Mouse (Mus musculus): ENCODE data around the gene March6.

Gene March6

DNA sequence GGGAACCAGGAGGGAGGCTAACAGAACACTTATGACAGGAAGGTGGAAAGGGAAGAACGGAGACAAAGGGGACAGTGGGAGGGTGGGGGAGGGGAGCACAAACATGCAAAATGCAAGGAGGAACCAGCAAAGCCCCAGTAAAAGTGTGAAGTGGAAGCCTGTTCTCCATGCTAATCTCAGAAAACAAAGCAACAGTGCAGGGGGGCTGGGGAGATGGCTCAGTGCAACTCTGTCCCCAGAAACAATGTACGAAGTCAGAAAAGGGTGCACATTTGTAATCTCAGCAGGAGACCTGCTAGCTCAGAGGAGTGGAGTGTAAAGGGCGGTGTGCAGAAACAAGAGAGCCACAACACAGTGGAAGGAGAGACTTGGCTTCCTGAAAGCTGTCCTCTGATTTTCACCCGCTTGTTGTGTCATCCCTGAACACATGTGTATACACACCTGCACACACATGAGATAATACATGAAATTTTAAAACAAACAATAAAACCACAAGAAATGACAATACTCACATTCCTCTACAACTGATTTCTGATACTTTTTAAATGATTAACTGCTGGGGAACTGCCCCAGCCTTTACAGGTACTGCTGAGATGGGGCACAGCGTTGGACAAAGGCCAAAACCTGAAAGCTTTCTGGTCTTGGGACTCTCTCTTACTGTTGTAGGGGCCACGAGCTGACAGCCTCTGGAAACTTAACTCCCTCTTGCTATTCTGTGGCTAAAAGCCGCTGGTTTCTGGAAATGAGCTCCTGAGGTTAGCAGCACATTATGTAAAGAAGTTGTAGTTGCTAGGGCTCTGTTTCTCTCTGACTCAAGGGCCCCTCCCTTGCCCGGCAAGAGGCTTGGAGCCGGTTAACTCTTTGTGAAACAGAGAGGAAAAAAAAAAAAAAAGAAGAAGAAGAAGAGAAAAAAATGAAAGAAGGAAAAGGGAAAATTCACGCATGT is 11.4 kb upstream of the March6 start:
- DNase-seq (ENCODE audit: extremely low spot score, low spot score): peak; percentile 49

DNA sequence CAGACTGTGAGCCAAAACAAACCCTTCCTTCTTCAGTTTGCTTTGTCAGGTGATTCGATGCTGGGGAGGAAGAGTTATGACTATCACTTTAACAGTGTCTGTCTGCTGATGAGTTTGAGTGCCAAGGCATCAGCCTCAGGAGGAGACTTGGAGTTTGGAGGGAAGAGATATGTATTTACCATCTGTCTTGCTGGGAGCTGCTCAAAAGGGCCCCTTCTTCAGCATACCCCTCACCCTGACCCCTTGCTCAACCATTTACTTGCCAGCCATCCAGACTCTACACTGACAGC is 9.6 kb upstream of the March6 start:
- no peak for DNase-seq (ENCODE audit: extremely low spot score, low spot score)

DNA sequence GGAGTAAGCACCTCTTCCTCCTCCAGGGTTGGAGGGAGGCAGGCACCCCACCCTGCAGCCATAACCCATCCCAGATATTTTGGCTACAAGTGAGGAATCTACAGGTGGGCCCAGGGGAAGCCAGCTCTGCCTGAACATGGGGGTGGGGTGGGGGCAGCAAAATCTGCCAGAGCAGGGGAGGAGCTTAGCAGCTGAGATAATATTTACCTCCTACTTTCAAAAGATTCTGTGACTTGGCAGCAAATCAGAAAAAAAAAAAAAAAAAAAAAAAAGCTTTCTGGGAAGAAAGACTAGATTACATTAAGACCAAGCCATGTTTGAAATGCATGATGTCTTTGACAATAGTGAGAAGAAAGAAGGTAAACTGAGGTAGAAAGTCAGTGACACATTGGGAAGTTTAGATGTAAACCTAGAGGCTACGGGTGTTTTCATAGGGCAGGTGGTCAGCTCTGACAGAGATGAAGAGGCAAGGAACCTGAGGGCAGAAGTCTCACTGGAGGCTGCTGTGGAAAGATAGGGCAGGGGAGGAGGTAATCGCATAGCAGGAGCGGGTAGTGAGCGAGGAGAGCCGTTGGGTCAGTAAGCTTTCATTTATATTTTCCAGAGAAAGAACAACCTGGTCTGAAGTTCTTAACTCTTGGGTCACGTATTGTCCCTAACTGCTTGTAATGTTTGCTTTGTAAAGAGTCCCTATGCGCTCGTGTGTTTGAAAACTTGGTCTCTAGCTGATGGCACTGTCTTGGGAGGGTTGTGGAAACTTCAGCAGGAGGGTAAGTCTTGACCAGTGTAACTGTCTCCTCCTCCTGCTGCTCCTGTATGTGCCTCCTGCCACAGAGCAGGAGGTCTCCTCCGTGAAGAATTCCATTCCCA is 9.0 kb upstream of the March6 start:
- DNase-seq (ENCODE audit: extremely low spot score, low spot score): no peak

DNA sequence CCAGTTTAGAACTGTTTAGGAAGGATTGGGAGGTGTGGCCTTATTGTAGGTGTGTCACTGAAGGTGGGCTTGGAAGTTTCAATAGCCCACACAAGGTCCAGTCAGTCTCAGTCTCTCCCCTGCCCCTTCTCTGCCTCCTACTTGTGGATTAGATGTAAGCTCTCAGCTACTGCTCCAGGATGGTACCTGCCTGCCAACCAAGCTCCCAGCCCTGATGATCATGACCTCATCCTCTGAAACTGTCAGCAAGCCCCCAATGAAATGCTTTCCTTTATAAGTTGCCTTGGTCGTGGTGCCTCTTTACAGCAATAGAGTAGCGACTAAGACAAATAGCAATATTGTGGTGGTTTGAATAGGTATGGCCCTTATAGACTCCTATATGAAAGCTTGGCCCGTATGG is 7.5 kb upstream of the March6 start:
- no peak for DNase-seq (ENCODE audit: extremely low spot score, low spot score)

DNA sequence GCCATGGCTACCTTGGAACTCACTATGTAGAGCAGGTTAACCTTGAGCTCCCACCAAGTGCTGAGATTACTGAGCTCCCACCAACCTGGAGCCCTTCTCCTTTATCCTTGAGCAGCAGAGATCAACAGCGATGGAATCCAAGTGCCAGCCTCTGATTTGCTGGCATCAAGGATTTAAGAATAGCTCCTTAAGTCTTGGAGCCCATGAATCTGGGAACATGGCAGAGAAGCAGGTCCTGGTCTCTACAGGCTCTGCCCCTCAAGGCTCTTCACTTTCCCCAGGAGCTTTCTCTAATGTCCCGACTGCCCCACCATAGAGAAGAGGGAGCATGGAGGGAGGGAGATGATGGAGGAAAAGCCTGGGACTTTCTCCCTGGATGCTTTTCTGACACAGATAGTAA is 6.9 kb upstream of the March6 start:
- DNase-seq (ENCODE audit: extremely low spot score, low spot score): no peak

DNA sequence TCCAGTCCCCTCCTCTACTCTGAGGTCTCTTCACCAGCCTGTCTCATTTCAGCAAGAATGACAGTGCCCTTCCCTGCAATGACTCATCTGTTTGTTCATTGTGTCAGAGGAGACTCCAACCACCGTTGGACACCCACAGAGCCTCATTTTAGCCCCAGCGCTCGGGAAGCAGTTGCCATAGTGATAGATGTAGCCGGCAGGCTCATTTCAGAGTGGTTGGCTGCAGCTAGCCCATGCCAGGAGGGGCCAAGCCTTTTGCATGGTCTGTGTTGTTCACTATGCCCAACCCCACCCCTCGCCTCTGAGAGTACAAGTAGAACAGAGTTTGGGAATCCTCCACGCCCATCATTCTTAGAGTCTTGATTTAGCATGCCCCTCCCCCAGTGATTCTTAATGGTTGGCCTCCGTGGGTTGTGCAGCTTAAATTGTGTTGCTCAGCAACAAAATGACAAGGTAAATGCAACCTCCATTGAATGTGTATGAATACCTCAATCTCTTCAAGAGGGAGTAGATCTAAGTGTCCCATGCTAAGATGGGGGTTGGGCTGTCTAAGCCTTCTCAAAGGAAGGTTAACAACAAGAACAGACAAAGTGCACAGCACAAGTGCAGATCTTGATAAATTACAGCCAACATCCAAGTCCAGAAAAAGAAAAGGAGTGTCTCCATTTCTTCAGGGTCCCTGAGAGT is 5.3 kb upstream of the March6 start:
- peak; percentile 62 for DNase-seq (ENCODE audit: extremely low spot score, low spot score)

DNA sequence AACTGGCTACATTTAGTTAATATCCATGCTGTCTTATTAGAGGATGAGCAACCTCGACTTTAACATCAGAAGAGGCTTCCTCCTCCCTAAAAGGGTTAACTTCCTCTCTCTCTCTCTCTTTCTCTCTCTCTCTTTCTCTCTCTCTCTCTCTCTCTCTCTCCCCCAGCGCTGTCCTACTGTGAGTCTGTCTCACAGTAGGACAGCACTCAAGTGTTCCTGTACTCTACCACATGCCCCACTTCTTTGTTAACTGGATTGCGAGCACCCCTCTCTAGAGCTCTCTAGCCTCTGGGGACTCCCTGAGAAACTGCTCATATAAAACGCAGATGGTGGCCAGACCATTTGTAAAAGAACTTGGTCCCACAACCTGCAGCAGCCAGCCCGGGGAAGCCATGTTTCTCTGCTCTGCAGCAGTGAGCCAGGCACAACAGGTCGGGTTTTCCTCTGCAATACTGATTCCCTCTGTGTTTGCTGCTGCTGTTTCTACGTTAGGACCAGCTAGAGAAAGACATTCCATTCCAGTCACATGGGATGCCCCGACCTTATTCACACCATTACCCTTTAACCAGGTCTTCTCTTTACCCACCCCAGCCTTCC is 4.5 kb upstream of the March6 start:
- no peak for DNase-seq (ENCODE audit: extremely low spot score, low spot score)

DNA sequence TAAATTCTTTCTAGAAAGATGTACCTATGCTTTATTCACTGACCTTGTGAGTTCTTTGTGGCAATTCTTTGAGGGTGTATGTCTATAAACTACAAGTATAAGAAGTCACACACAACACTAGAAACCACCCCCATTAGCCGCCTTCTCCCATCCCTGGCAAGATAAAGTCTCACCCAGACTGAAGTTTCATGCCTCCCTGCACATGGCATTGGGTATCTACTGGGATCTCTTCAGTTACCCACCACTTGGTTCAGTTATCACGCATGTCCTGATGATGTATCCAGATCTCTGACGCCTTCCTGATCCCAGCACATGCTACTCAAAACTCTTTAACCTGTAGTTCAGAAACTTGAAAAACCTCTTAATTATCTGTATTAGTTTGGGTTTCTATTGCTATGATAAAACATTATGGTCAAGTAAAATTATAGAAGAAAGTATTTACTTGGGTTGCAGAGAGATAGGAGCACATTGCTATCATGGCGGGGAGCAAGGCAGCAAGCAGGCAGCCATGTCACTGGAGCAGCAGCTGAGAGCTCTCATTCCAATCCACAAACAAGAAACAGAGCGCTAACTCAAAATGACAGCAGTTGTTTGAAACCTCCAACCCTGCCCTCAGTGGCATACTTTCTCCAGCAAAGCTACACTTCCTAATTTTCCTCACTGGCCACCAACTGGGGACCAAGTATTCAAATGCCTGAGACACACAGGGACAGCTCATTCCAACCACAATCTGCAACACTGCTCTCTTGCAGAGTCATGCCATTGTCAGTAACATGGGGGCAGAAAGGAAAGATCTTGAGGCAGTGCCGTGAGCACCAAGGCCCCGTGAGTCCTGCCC is 3.8 kb upstream of the March6 start:
- DNase-seq (ENCODE audit: extremely low spot score, low spot score): no peak

DNA sequence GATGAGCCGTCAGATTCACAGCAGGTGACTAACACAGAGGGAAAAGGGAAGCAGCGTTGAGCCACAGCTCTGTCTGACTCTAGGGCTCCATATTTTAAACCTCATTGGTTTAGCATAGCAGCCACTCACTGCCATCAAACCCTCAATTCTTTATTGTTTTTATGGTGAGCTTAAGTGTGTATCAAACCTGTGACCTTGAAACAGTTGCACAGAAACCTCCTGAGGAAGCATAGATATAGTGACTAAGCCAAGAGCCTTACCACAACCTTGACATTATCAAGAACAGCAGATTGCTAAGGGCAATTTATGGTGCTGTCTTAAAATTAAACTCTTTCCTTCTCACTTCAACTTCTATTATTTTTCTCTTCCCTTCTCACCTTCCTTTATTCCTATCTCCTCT is 2.7 kb upstream of the March6 start:
- DNase-seq (ENCODE audit: extremely low spot score, low spot score): no peak

DNA sequence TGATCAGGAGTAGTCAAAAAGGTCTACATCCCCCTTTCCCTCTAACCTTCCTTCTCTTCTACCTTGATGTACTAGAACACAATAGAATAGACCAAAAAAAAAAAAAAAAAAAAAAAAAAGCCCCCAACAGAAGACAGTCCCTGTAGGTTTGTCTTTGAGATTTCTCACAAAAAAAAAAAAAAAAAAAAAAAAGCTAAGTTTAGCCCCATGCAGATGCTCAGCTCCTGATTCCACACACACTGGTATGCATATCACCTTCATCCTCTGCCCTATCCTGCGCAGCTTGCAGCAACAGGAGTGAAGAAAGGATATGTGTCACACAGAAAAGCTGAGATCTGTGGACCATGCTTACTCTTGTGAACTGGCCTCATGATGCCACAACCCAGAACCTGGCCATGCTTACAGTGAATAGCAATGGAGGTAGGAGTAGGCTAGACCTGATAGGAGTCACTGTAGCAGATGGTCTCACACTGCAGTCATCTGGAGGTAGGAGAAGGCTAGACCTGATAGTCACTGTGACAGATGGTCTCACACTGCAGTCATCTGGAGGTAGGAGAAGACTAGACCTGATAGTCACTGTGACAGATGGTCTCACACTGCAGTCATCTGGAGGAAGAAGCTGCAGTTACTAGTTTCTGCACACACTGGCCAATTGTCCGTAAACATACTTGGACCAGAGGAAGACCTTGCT is 1.6 kb upstream of the March6 start:
- no peak for DNase-seq (ENCODE audit: extremely low spot score, low spot score)

DNA sequence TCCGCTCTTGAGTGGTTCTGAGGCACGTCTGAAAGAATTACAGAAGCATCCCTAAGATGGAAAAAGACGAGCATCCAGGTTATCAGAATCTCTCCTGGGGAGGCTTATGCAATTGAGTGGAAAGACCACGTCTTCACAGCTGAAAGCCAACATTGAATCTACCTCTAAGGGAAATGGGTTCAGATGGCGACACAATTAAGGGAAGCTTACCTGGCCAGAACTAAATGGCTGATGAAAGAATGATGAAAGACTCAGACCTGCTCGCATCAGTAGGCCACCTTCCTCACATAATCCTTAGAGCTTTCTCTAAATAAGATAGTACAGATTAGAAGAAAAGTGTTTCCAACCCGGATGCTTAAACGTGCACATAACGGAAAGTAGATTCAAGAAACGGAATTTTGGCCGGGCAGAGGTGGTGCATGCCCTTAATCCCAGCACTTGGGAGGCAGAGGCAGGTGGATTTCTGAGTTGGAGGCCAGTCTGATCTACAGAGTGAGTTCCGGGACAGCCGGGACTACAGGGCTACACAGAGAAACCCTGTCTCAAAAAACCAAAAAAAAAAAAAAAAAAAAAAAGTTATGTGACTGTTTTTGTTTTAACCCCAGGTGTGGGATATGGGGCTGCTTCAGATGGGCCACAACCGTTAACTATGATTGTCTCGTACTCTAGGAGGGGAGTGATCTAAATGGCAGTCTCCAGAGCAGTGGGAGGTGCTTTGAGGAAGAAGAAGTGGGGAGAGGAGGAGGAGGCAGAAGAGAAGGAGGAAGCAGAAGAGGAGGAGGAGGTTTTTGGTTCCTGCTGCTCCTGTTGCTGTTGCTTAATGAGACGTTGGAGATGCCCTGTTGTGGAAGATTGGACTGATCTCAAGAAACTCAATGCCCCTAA is 835 bp upstream of the March6 start:
- DNase-seq (ENCODE audit: extremely low spot score, low spot score): no peak

DNA sequence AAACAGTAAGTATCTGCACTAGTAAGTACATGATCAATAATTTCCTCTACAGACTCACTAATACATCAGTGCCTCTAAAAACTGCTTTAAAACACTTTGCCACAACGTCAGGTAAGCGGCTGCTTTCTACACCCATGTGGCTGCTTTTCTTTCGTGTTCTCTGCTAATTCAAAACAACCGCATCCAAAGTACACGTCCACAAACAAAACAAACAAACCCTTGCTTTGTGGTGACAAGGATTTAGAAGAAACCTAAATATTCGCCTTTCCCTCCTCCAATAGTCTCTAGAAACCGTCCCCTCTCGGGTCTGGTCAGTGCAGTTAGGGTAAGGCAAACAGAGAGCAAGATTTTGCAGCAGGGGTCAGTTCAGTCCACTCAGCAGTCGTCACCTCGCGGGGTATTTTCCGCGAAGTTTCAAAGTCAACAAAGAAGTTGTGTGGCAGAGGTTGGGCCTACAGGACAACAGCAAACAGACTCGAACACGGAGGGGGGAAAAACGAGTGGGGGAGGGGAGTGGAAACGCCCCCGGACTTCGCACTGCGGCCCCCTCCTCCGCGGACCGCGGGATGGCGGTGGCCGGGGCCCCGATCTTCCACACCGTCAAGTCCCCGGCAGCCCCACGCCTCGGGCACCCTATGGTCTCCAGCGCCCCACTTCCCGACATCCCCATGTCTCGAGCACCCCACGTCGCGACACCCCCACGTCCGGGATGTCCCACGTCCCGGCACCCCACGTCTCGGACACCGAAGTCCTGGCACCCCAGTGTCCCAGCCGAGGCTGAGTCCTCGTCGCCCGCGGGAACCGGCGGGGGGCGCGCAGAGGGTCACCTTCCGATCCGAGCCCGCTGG is 818 bp downstream of the March6 start:
- peak; percentile 70 for DNase-seq (ENCODE audit: extremely low spot score, low spot score)

DNA sequence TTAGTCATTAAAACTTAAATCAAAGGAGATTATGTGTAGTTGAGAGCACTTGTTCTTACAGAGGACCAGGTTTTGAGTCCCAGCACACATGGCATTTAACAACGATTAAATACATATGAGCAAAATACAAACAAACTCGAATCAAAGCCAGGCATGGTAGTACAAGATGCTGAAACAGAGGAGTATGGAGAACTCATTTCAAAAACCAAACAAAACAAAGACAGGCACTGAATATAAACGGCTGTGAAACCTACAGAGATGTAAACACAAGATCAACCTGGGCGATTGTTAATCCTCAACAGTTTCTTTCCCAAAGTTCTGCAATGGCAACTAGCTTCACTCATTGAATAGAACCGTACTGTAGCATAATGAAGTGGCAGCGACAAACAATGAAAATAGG is 1.8 kb downstream of the March6 start:
- DNase-seq (ENCODE audit: extremely low spot score, low spot score): no peak

DNA sequence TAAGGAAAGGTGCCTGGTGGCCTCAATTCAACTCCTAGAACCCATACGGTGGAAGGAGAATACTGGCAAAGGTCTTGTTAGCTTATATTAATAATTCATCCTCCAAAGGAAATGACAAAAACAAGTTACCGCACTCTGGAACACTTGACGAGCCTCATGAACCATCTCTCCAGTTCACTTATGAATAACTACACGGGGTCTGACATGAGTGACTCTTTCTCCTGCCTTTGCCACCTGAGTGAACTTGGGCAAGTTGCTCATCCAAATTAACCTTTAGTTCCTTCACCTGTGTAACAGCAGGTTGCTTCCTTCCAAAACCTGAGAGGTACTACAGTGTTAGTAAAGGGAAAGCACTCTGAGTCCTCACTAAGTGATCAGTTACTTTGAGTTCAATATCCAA is 2.4 kb downstream of the March6 start:
- no peak for DNase-seq (ENCODE audit: extremely low spot score, low spot score)

DNA sequence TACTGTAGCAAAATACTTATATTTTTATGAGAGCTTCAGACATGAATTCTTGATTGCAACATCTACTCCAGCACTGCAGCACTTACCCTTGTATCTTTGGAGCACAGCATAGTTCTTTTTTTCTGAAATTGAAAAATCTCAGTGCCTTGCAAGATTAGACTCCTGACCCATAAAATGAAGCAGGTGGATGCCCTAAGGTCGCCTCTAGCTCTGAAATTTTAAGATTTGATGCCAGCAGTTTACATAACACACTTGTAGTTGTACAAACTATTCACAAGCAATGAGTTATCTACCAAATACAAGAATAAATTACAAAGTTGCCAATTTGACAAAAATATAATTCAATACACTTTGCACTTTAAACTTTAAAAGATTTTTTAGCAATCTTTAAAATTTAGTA is 4.4 kb downstream of the March6 start:
- DNase-seq (ENCODE audit: extremely low spot score, low spot score): no peak

DNA sequence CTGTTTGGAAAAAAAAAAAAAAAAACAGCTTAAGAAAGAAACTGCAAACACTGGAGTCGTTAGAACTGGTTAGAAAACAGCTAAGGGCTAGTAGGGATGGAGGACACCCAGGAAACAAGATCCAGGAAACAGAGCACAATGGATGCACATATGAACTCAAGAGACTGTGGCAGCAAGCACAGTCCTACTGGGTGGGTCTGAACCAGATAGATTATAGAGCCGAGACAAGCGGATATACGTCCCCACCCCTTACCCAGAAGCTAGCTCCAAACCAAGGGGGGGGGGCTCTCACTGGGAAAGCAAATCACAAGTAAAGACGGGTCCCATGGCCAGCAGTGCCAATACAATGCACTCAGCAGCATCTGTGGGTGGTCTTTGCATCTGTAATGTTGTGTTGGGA is 11.9 kb downstream of the March6 start:
- no peak for DNase-seq (ENCODE audit: extremely low spot score, low spot score)

DNA sequence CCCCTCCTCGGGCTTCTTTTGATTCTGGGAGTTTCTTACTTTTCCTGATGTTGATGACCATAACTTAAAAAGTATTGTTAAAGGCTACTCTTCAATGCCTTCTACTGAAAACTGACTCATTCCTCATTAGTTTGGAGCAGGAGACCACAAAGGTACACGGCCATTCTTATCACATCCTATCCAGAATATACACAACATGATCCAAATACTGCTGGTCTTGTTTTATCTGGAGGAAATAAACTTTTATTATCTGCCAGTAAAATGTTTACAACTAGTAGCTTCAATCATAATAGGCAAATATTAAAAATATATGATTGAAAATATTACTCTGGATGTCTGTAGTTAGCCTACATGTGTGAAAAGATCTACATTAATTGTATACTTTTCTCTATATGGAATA is 12.5 kb downstream of the March6 start:
- no peak for DNase-seq (ENCODE audit: extremely low spot score, low spot score)

DNA sequence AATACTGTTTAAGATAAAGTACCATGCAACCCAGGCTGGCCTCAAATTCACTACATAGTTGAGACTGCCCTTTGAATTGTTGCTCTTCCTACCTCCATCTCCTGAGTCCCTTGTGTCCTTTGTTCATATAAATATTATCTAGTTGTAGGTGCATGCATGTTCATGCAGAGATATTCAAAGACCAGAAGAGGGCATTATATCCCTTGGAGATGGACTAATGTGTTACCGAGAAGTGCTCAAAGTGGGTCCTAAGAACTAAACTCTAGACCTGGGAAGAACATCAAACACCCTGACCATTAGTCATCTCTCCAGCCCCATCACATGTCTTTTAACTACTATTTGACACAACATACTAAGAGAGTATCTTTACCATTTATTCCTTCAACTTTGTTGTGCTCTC is 13.7 kb downstream of the March6 start:
- no peak for DNase-seq (ENCODE audit: extremely low spot score, low spot score)

All from neural tube, embryonic 10.5 days (tissue).